Mouse (Mus musculus) stomach, embryonic 14.5 days (tissue): ENCODE results near the gene Pex10. TPM values are rescaled to one million over a fixed set of nuclear protein-coding genes. Genes with fewer than 3 reads are reported as not detected.

Source experiments
- ATAC-seq: fragments of 200-750 bp; cut with Nextera tagmentation; 2 replicates; pipeline ENCODE4 v1.8.0; 2017; ENCODE audit warnings: low read depth, moderate TSS enrichment; ENCODE audit not compliant: insufficient number of reproducible peaks, insufficient read depth, low FRiP score
- H3K27ac ChIP-seq: fragments of 300-500 bp; sonication (generic); 2 replicates; pipeline ENCODE4 v1.5.1; 2014; ENCODE audit warnings: mild to moderate bottlenecking, low read length, moderate library complexity, mixed read lengths
- H3K27me3 ChIP-seq: fragments of 300-500 bp; sonication (generic); 2 replicates; pipeline ENCODE4 v1.6.1; 2014; ENCODE audit warnings: low read length, control low read depth, mixed read lengths; ENCODE audit not compliant: control insufficient read depth, insufficient read depth
- H3K36me3 ChIP-seq: fragments of 300-500 bp; sonication (generic); 2 replicates; pipeline ENCODE4 v1.6.1; 2014; ENCODE audit warnings: mild to moderate bottlenecking, control low read depth, low read length, moderate library complexity, mixed read lengths; ENCODE audit not compliant: control insufficient read depth, insufficient read depth
- H3K4me1 ChIP-seq: fragments of 300-500 bp; sonication (generic); 2 replicates; pipeline ENCODE4 v1.6.1; 2014; ENCODE audit warnings: low read length, control low read depth, mixed read lengths; ENCODE audit not compliant: control insufficient read depth, insufficient read depth
- H3K4me2 ChIP-seq: fragments of 300-500 bp; sonication (generic); replicated peaks from 2 replicates; pipeline ENCODE4 v1.6.1; 2014; ENCODE audit warnings: low read depth, low read length, control low read depth
- H3K4me3 ChIP-seq: fragments of 300-500 bp; sonication (generic); 2 replicates; pipeline ENCODE4 v1.5.1; 2014; ENCODE audit warnings: low read depth, low read length, control low read depth
- H3K9ac ChIP-seq: fragments of 300-500 bp; sonication (generic); replicated peaks from 2 replicates; pipeline ENCODE4 v1.6.1; 2014; ENCODE audit warnings: low read depth, mild to moderate bottlenecking, control low read depth, low read length, moderate library complexity, mixed read lengths
- H3K9me3 ChIP-seq: fragments of 300-500 bp; sonication (generic); 2 replicates; pipeline ENCODE4 v1.6.1; 2016; ENCODE audit warnings: low read depth, low read length, control low read depth; ENCODE audit not compliant: control insufficient read depth
- WGBS: fragments of 180-500 bp; shearing (Covaris S2); extraction: QIAGEN DNeasy Blood & Tissue Kit; methylation state at CpG from one replicate; pipeline ENCODE4 v1.1.7; 2014; 5-methylcytosine and 5-hydroxymethylcytosine counted together
- polyA plus RNA-seq: library from polyadenylated mRNA; unstranded; fragments of >200 nt; fragmentation: Nextera tagmentation; extraction: Ambion mirVana; gene quantifications from 2 replicates; pipeline ENCODE4 v1.2.1, GENCODE M21; 2014

Pex10 gene
- polyA plus RNA-seq, 1 experiment from 2014 or later = 6.5 TPM

GRCm38 (mm10) chr4:155092718-155093430 lies 26.1 kb downstream of the Pex10 start:
- H3K4me2 ChIP-seq = no peak overlapping the region

GRCm38 (mm10) chr4:155093431-155094149 lies 26.8 kb downstream of the Pex10 start:
- Histone ChIP-seq H3K9ac (no peak overlapping the region), H3K4me1 (no peaks in the 10 kb centered on the region), H3K27ac (no peak overlapping the region), H3K4me3 (no peak overlapping the region), H3K36me3 (no peaks in the 10 kb centered on the region; the same call in 1 of the 2 replicates), H3K27me3 (no peaks in the 10 kb centered on the region), H3K9me3 (no peaks in the 10 kb centered on the region), H3K4me2 (no peak overlapping the region)
- ATAC-seq = no peak
- WGBS = 80% methylated on average over 7 of the region's 7 CpGs

More at GRCm38 (mm10) chr4:155092718-155093430, 26.1 kb downstream of the Pex10 start:
- Histone ChIP-seq H3K27ac (no peak overlapping the region), H3K4me3 (no peak overlapping the region), H3K9ac (no peak overlapping the region), H3K4me1 (no peaks in the 10 kb centered on the region), H3K36me3 (no peaks in the 10 kb centered on the region; the same call in 1 of the 2 replicates), H3K27me3 (no peaks in the 10 kb centered on the region), H3K9me3 (no peaks in the 10 kb centered on the region)
- no peak for ATAC-seq
- 91% methylated on average over 19 of the region's 19 CpGs for WGBS

GRCm38 (mm10) chr4:155094565-155094964 lies 27.7 kb downstream of the Pex10 start:
- H3K36me3 ChIP-seq = no peaks in the 10 kb centered on the region
- H3K27me3 ChIP-seq = no peaks in the 10 kb centered on the region
- no peak overlapping the region for H3K4me2 ChIP-seq
- ATAC-seq = peak; percentile 51; the same call in 1 of the 2 replicates
- H3K27ac ChIP-seq = no peak overlapping the region
- H3K4me1 ChIP-seq = no peaks in the 10 kb centered on the region
- H3K4me3 ChIP-seq = no peak overlapping the region
- H3K9me3 ChIP-seq = no peaks in the 10 kb centered on the region
- no peak overlapping the region for H3K9ac ChIP-seq
- 64% methylated on average over 3 of the region's 3 CpGs for WGBS

GRCm38 (mm10) chr4:155095238-155095900 lies 28.6 kb downstream of the Pex10 start:
- H3K4me2 ChIP-seq = no peak overlapping the region
- no peaks in the 10 kb centered on the region for H3K36me3 ChIP-seq
- no peak overlapping the region for H3K9ac ChIP-seq
- H3K27ac ChIP-seq = no peak overlapping the region; the same call in 1 of the 2 replicates
- H3K27me3 ChIP-seq = no peaks in the 10 kb centered on the region
- ATAC-seq = peak; percentile 81; the same call in 1 of the 2 replicates
- H3K4me1 ChIP-seq = no peaks in the 10 kb centered on the region
- H3K9me3 ChIP-seq = no peaks in the 10 kb centered on the region
- 48% methylated on average over 8 of the region's 8 CpGs for WGBS
- H3K4me3 ChIP-seq = no peak overlapping the region

GRCm38 (mm10) chr4:155095967-155096366 lies 29.2 kb downstream of the Pex10 start:
- Histone ChIP-seq H3K9ac (no peak overlapping the region), H3K4me2 (no peak overlapping the region), H3K9me3 (no peaks in the 10 kb centered on the region), H3K4me1 (no peaks in the 10 kb centered on the region), H3K27me3 (no peaks in the 10 kb centered on the region), H3K27ac (no peak overlapping the region), H3K4me3 (no peak overlapping the region), H3K36me3 (no peaks in the 10 kb centered on the region)
- no peak for ATAC-seq
- WGBS = 82% methylated on average over 8 of the region's 8 CpGs

GRCm38 (mm10) chr4:155097452-155097851 lies 30.6 kb downstream of the Pex10 start:
- WGBS = 79% methylated on average over 6 of the region's 6 CpGs
- H3K9ac ChIP-seq = no peak overlapping the region
- no peaks in the 10 kb centered on the region for H3K36me3 ChIP-seq
- H3K9me3 ChIP-seq = no peaks in the 10 kb centered on the region
- H3K4me1 ChIP-seq = no peaks in the 10 kb centered on the region
- H3K27ac ChIP-seq = no peak overlapping the region
- H3K4me2 ChIP-seq = no peak overlapping the region
- H3K27me3 ChIP-seq = no peaks in the 10 kb centered on the region
- no peak for ATAC-seq
- H3K4me3 ChIP-seq = no peak overlapping the region

- ATAC-seq = no peak
- no peaks in the 10 kb centered on the region for H3K36me3 ChIP-seq
- no peaks in the 10 kb centered on the region for H3K9me3 ChIP-seq
- H3K4me2 ChIP-seq = no peak overlapping the region
- no peak overlapping the region for H3K27ac ChIP-seq
- H3K27me3 ChIP-seq = no peaks in the 10 kb centered on the region
- H3K9ac ChIP-seq = no peak overlapping the region
- WGBS = 86% methylated on average over 4 of the region's 4 CpGs
- H3K4me3 ChIP-seq = no peak overlapping the region
- no peaks in the 10 kb centered on the region for H3K4me1 ChIP-seq
Measured at GRCm38 (mm10) chr4:155098572-155098971, 31.8 kb downstream of the Pex10 start.

GRCm38 (mm10) chr4:155107886-155108285 lies 41.1 kb downstream of the Pex10 start:
- no peak overlapping the region for H3K4me3 ChIP-seq
- H3K27ac ChIP-seq = no peak overlapping the region
- H3K4me1 ChIP-seq = no peaks in the 10 kb centered on the region
- H3K36me3 ChIP-seq = no peaks in the 10 kb centered on the region
- no peak for ATAC-seq
- H3K9me3 ChIP-seq = no peaks in the 10 kb centered on the region
- WGBS = 94% methylated on average over 4 of the region's 4 CpGs
- H3K4me2 ChIP-seq = no peak overlapping the region
- H3K27me3 ChIP-seq = no peaks in the 10 kb centered on the region
- no peak overlapping the region for H3K9ac ChIP-seq
